Mouse (Mus musculus): Measurements from ENCODE around the gene Arid5a. TPM values are rescaled to one million over a fixed set of nuclear protein-coding genes. Genes with fewer than 3 reads are reported as not detected.
A peak's percentile ranks its signal among the peaks of the same experiment; 100 is the strongest.

The Arid5a gene
- polyA plus RNA-seq, 1 experiment = 2.4 TPM

DNA sequence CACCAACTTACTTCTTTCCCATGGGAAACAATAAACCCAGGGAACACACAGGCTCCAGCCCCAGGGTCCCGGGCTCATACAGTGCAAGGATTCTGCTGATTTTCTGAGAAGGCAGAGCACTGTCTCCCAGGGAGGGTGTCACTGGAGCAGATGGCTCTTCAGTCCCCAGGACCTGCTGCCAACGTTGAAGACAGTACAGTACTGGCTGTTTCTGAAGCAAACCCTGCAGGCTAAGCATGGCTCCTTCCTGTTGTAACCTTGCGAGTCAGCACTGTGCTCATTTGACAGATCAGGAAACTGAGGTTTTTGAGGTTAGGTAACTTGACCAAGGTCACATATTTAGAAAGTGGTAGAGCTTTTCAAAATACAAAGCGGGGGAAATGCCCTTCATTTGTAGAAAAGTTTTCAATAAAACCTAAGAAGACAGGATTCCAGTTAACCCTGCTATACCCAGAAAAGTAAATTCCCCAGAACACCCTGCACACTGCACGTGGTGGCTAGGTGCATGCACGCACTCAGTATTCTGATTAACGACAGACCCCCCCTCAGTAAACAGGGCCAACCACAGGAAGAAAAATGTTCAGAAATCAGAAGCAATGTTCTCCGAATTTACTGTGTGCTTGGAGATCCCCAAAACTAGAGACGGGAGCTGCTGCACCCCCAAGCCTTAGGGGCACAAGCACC is 10.9 kb upstream of the Arid5a start:
- Histone ChIP-seq H3K4me3 (ENCODE audit: control insufficient read depth, low read depth, low read length) (no peak overlapping the region), H3K27me3 (ENCODE audit: control insufficient read depth, insufficient read depth, low read length) (no peaks in the 10 kb centered on the region)

DNA sequence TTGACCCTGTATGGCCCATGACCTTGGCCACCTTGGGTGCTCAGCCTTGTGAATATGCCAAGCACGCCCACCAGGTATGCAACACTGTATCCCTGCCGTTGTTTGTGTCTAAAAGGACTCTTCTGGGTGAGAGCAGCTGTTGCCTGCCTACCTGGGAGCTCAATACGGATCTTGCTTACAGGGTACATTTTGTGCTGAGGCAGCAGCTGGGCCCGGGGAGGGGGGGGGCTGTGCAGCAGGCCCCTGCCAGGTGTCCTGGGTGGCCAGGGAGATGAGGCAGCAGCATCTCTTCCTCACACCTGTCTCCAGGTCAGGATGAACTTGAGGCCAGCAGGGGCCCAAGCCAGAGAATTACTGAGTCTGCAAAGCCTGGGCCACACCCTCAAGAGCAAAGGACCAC is 9.4 kb upstream of the Arid5a start:
- Histone ChIP-seq H3K4me1 (ENCODE audit: control insufficient read depth, insufficient read depth, low read length) (peaks cover 5% of the 10 kb centered on the region; the same call in 1 of the 2 replicates), H3K36me3 (ENCODE audit: control insufficient read depth, insufficient read depth, low read length) (no peaks in the 10 kb centered on the region), H3K27me3 (ENCODE audit: control insufficient read depth, insufficient read depth, low read length) (no peaks in the 10 kb centered on the region), H3K27ac (ENCODE audit: control insufficient read depth, insufficient read depth, low read depth, low read length) (no peak overlapping the region), H3K4me3 (ENCODE audit: control insufficient read depth, low read depth, low read length) (no peak overlapping the region)
- TF ChIP-seq POLR2A (IDR thresholded peaks at IDR 0.05; ENCODE audit: control insufficient read depth, low read depth, low read length) (no peak), CTCF (IDR thresholded peaks at IDR 0.05; ENCODE audit: control insufficient read depth, insufficient read depth, insufficient replicate concordance, low read depth, low read length) (no peak)

More for the DNA sequence above, 10.9 kb upstream of the Arid5a start:
- no peak for TF ChIP-seq POLR2A (IDR thresholded peaks at IDR 0.05; ENCODE audit: control insufficient read depth, low read depth, low read length)
- no peak for TF ChIP-seq CTCF (IDR thresholded peaks at IDR 0.05; ENCODE audit: control insufficient read depth, insufficient read depth, insufficient replicate concordance, low read depth, low read length)
- H3K4me1 ChIP-seq (ENCODE audit: control insufficient read depth, insufficient read depth, low read length) = peaks cover 5% of the 10 kb centered on the region; the same call in 1 of the 2 replicates
- H3K27ac ChIP-seq (ENCODE audit: control insufficient read depth, insufficient read depth, low read depth, low read length) = no peak overlapping the region
- H3K36me3 ChIP-seq (ENCODE audit: control insufficient read depth, insufficient read depth, low read length) = no peaks in the 10 kb centered on the region

GRCm38 (mm10) chr1:36299126-36299525 is 8.4 kb upstream of the Arid5a start:
- Histone ChIP-seq H3K36me3 (ENCODE audit: control insufficient read depth, insufficient read depth, low read length) (no peaks in the 10 kb centered on the region), H3K4me1 (ENCODE audit: control insufficient read depth, insufficient read depth, low read length) (peaks cover 8% of the 10 kb centered on the region), H3K27ac (ENCODE audit: control insufficient read depth, insufficient read depth, low read depth, low read length) (no peak overlapping the region), H3K4me3 (ENCODE audit: control insufficient read depth, low read depth, low read length) (no peak overlapping the region), H3K27me3 (ENCODE audit: control insufficient read depth, insufficient read depth, low read length) (no peaks in the 10 kb centered on the region)
- TF ChIP-seq CTCF (IDR thresholded peaks at IDR 0.05; ENCODE audit: control insufficient read depth, insufficient read depth, insufficient replicate concordance, low read depth, low read length) = no peak
- no peak for TF ChIP-seq POLR2A (IDR thresholded peaks at IDR 0.05; ENCODE audit: control insufficient read depth, low read depth, low read length)

GRCm38 (mm10) chr1:36299676-36300075 is 7.9 kb upstream of the Arid5a start:
- TF ChIP-seq CTCF (IDR thresholded peaks at IDR 0.05; ENCODE audit: control insufficient read depth, insufficient read depth, insufficient replicate concordance, low read depth, low read length) = no peak
- TF ChIP-seq POLR2A (IDR thresholded peaks at IDR 0.05; ENCODE audit: control insufficient read depth, low read depth, low read length) = no peak
- Histone ChIP-seq H3K4me1 (ENCODE audit: control insufficient read depth, insufficient read depth, low read length) (peaks cover 8% of the 10 kb centered on the region), H3K27ac (ENCODE audit: control insufficient read depth, insufficient read depth, low read depth, low read length) (no peak overlapping the region), H3K4me3 (ENCODE audit: control insufficient read depth, low read depth, low read length) (no peak overlapping the region), H3K27me3 (ENCODE audit: control insufficient read depth, insufficient read depth, low read length) (no peaks in the 10 kb centered on the region), H3K36me3 (ENCODE audit: control insufficient read depth, insufficient read depth, low read length) (no peaks in the 10 kb centered on the region)

DNA sequence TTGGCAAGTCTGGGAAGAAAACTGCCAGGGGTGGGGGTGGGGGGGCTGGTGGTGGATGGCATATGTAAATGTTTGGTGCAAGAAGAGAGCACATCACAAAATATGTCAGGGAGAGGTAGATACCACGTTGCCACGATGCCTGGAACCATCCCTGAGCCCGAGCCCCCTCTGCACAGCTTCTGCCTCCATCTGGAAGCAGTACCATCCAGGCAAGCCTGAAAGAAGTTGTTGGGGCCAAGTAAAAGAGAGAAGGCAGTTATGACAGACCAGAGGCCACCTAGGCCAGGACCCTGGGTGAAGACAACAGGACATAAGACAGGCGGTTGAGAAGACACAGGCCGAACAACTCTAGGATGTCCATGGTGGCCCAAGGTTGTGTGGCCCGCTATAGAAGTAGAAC is 7.0 kb upstream of the Arid5a start:
- no peaks in the 10 kb centered on the region for H3K36me3 ChIP-seq (ENCODE audit: control insufficient read depth, insufficient read depth, low read length)
- no peak for TF ChIP-seq POLR2A (IDR thresholded peaks at IDR 0.05; ENCODE audit: control insufficient read depth, low read depth, low read length)
- TF ChIP-seq CTCF (IDR thresholded peaks at IDR 0.05; ENCODE audit: control insufficient read depth, insufficient read depth, insufficient replicate concordance, low read depth, low read length) = no peak
- H3K27me3 ChIP-seq (ENCODE audit: control insufficient read depth, insufficient read depth, low read length) = no peaks in the 10 kb centered on the region
- no peak overlapping the region for H3K4me3 ChIP-seq (ENCODE audit: control insufficient read depth, low read depth, low read length)
- H3K4me1 ChIP-seq (ENCODE audit: control insufficient read depth, insufficient read depth, low read length) = peaks cover 8% of the 10 kb centered on the region
- H3K27ac ChIP-seq (ENCODE audit: control insufficient read depth, insufficient read depth, low read depth, low read length) = no peak overlapping the region

DNA sequence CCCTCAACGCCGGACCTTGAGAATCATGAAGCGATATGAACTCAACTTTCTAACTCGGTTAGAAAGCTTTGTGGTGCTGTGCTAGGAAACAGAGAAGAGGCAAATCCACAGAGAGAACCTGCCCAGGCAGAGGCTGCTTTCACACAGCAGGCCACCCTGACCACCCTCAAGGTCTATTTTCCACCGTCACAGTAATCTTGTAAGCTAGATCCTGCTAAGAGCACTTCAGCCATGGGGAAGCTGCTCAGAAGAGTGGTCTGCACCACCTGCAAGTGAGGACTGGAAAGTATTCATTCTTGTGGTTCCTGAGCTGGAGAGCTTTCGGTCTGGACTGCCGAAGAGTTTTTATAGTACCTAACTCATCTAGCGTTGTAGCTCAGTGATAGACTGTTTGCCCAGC is 5.3 kb upstream of the Arid5a start:
- Histone ChIP-seq H3K4me1 (ENCODE audit: control insufficient read depth, insufficient read depth, low read length) (peaks cover 8% of the 10 kb centered on the region), H3K27ac (ENCODE audit: control insufficient read depth, insufficient read depth, low read depth, low read length) (no peak overlapping the region), H3K4me3 (ENCODE audit: control insufficient read depth, low read depth, low read length) (no peak overlapping the region), H3K36me3 (ENCODE audit: control insufficient read depth, insufficient read depth, low read length) (no peaks in the 10 kb centered on the region), H3K27me3 (ENCODE audit: control insufficient read depth, insufficient read depth, low read length) (no peaks in the 10 kb centered on the region)
- TF ChIP-seq CTCF (IDR thresholded peaks at IDR 0.05; ENCODE audit: control insufficient read depth, insufficient read depth, insufficient replicate concordance, low read depth, low read length) (no peak), POLR2A (IDR thresholded peaks at IDR 0.05; ENCODE audit: control insufficient read depth, low read depth, low read length) (no peak)

- no peaks in the 10 kb centered on the region for H3K36me3 ChIP-seq (ENCODE audit: control insufficient read depth, insufficient read depth, low read length)
- H3K27ac ChIP-seq (ENCODE audit: control insufficient read depth, insufficient read depth, low read depth, low read length) = no peak overlapping the region
- TF ChIP-seq CTCF (IDR thresholded peaks at IDR 0.05; ENCODE audit: control insufficient read depth, insufficient read depth, insufficient replicate concordance, low read depth, low read length) (no peak), POLR2A (IDR thresholded peaks at IDR 0.05; ENCODE audit: control insufficient read depth, low read depth, low read length) (no peak)
- peak overlapping the region; percentile 36 for H3K4me3 ChIP-seq (ENCODE audit: control insufficient read depth, low read depth, low read length)
- H3K4me1 ChIP-seq (ENCODE audit: control insufficient read depth, insufficient read depth, low read length) = peaks cover 11% of the 10 kb centered on the region
- H3K27me3 ChIP-seq (ENCODE audit: control insufficient read depth, insufficient read depth, low read length) = no peaks in the 10 kb centered on the region
These were observed 4.6 kb upstream of the Arid5a start for GRCm38 (mm10) chr1:36302957-36303356.
